Mouse (Mus musculus) gonadal fat pad, adult 2 months (tissue): ENCODE data around the gene Scg5. TPM values are rescaled to one million over a fixed set of nuclear protein-coding genes. Genes with fewer than 3 reads are reported as not detected.

Experiments
- DNase-seq: peaks from one replicate; pipeline ENCODE4 v3.0.0-alpha.2; 2012; ENCODE audit warnings: low read depth
- polyA plus RNA-seq: library from polyadenylated mRNA; depleted of rRNA; stranded (reverse); fragments of >200 nt; gene quantifications from 2 replicates; pipeline ENCODE4 v1.2.3, GENCODE M21; 2012; rRNA removed

Scg5 gene
- polyA plus RNA-seq: 3.4 and 3.9 TPM in 2 replicates

- DNase-seq: no peak
Measured at GRCm38 (mm10) chr2:113828943-113829882, at the start of gene Scg5. Gene Scg5, minus strand, starts transcription at chr2:113829121.

DNA sequence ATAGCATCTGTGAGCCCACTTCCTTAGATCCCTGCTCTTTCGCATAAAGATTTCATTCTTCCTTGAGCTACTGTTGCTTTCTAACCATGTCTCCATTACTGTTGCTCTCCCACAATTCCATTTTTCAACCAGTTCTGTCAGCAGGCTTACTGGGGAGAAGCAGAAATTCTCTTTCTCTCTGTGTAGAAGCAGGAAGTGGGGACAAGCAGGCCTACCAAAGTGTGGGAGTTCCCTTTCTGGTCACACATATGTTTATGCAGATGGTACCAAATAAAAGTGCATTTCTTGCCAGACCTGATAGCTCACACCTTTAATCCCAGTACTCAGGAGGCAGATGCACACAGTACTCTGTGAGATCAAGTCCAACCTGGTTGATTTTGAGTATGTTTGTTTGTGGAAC lies 41.2 kb upstream of the Scg5 start:
- DNase-seq: no peak

- DNase-seq: no peak
Measured at GRCm38 (mm10) chr2:113868404-113868803, 39.5 kb upstream of the Scg5 start.

DNA sequence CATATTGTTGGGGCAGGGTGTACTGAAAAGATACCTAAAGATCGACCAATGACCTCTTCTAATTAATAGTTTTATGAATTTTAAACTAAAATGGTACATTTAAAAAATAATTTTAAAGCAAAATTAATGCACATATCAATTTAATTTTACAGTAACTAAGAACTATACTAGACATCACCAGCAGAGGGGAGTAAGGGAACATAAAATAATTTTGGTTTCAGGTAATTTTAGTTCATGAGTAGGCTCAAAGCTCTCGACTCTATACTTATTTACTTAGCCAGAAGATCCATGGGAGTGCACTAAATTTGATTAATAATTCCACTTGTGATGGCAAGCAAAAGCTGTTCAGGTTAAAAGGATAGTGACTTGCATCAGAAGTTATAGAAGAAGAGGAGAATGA lies 37.2 kb upstream of the Scg5 start:
- no peak for DNase-seq

- no peak for DNase-seq
Measured at GRCm38 (mm10) chr2:113849141-113849540, 20.2 kb upstream of the Scg5 start.

DNA sequence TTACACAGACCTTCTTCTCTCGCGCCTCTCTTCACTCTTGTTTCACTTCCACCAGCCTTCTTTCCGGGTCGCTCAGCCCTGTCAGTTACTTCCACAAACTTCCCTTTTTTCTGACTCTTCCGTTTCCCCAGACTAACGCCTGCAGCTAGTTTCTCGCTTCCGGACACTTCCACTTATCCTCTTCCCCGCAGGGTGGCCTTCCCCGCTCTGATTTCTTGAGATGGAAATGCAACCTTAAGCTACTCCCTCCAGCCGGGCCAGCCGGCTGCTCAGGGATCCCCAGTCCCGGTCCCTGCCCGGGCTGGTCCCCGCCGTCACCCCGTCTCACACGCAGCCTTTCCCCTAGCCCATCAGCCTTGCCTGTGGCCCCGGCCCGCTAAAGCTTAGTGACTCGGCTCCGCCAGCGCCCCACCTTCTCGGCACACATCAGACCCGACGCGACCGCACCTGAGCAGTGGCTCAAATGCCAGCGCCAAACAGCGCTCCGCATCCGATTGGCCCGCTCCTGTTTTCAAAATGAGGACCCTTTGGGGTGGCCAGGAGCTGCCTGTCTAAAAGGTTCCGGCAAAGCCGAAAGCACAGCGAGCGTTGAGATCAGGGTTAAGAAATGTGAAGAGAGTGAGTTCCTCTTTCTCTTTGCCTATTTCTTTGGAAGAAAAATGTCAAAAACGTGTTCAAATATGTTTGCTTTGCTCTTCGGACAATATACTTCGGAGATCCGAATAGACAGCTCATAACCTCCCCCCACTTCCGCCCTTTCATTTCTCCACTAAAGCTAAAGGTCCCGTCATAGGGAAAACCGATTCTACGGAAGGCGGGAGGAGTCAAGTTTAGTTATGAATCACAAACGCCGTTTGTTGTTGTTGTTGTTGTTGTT lies 19.6 kb upstream of the Scg5 start, which contains the start of gene Arhgap11a:
Arhgap11a (minus strand) TSS at position 417 of the 877 bp plus-strand sequence.
- DNase-seq: peak; percentile 72

DNA sequence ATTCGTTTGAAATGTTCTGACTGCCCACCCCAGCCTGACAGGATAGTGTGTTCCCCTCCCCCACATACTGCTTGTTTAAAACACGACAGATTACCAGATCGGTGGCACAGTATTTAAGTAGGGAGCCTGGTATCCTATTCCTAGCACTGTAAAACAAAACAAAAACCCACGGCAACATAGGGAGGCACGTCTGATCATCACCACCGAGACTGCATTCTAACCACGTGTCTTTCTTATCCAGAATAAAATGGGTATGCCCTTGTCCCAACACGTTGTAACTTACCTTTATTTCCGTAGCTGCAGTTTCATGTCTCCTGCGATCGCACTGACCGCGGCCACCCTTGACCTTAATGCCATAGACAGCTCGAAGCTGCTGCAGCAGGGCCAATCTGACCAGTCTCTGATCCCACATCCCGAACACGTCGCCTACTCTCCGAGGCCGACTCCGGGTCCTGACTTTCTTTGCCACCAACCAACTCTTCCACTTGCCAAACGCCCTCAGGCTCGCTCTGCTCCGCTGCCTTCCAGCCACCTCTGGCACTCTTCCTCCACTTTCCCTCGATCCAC lies 18.8 kb upstream of the Scg5 start:
- no peak for DNase-seq

- DNase-seq: no peak
Measured at GRCm38 (mm10) chr2:113845081-113845480, 16.2 kb upstream of the Scg5 start.

- DNase-seq: no peak
Measured at GRCm38 (mm10) chr2:113841656-113842437, 12.9 kb upstream of the Scg5 start.

- no peak for DNase-seq
Measured at GRCm38 (mm10) chr2:113839488-113839887, 10.6 kb upstream of the Scg5 start.

- DNase-seq: no peak
Measured at GRCm38 (mm10) chr2:113835219-113835618, 6.3 kb upstream of the Scg5 start.

- DNase-seq: no peak
Measured at GRCm38 (mm10) chr2:113828086-113828942, 607 bp downstream of the Scg5 start.

GRCm38 (mm10) chr2:113823909-113824308 lies 5.0 kb downstream of the Scg5 start:
- no peak for DNase-seq

DNA sequence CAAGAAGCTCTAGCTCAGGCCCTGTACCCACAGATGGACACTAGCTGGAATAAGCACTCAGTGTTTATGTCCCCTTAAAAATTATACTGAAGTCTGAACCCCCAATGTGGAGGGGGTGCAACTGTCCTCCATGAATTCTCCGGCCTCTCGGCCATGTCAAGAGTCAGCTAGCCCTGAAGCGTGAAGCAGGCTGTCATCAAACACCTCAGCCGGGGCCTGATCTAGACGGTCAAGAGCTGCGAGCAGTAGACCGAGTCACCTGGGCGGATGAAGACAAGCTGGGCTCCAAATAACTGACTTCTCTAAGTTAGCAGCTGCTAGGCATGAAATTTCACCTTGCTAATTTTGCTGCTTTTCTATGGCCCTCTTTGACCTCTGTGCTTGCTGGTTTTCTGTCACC lies 6.6 kb downstream of the Scg5 start:
- no peak for DNase-seq

- DNase-seq: no peak
Measured at GRCm38 (mm10) chr2:113821176-113821734, 7.7 kb downstream of the Scg5 start.

- no peak for DNase-seq
Measured at GRCm38 (mm10) chr2:113820117-113820516, 8.8 kb downstream of the Scg5 start.

DNA sequence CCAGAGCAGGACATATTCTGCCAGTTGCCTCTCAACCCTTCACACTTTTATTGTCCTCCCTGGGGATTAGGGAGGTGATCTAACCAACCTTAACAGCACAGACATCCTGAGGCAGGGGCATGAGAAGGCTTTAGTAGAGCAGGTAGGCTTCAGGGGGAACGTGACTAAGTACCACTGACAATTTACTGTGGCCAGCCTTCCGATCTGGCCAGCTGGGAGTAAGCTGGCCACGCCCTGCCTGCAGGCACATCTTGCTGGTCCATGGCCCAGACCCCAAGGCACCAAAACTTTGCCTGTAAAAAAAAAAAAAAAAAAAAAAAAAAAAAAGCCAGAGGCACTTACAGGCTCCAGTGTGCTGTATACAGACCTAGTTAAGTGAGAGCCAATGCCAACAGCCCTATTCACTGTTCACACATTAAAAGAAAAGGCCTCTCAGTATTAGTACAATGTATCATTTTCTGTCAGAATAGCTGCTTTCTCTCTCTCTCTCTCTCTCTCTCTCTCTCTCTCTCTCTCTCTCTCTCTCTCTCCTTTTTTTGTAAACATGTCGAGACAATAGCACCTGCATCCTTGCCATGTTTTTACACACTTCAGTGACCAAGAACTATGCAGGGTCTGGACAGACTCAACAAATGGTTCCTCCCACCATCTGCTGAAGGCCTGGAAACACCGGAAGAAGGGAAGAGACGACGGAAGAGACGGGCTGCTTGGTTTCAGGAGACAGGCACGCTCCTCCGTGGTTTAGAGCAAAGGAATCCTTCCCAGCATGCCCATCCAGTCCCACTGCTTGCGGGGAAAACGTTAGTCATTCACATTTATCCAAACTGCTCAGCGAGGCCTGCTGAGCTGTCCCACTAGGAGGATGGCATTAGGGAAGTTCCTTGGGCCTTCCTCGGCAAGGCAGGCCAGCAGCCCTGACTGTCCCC lies 11.0 kb downstream of the Scg5 start:
- no peak for DNase-seq

GRCm38 (mm10) chr2:113807640-113808039 lies 21.3 kb downstream of the Scg5 start:
- DNase-seq: no peak
